Mouse (Mus musculus) embryonic fibroblast, embryonic 13.5 days (primary cell): ENCODE measurements around the gene Stab2. TPM values are rescaled to one million over a fixed set of nuclear protein-coding genes. Genes with fewer than 3 reads are reported as not detected.

Experiments used
- H3K27ac ChIP-seq: 2 replicates; pipeline ENCODE4 v1.5.1; 2012; ENCODE audit warnings: low read length, control low read depth, inconsistent platforms; ENCODE audit not compliant: insufficient read depth
- H3K4me1 ChIP-seq: 2 replicates; pipeline ENCODE4 v1.6.1; 2011; ENCODE audit warnings: low read length; ENCODE audit not compliant: control insufficient read depth, insufficient read depth
- H3K4me3 ChIP-seq: 2 replicates; pipeline ENCODE4 v1.5.1; 2011; ENCODE audit warnings: mild to moderate bottlenecking, control low read depth, low read length; ENCODE audit not compliant: insufficient read depth
- CTCF ChIP-seq: IDR thresholded peaks from 2 replicates; pipeline ENCODE4 v1.5.1; 2011; ENCODE audit warnings: mild to moderate bottlenecking, control low read depth, low read length, moderate library complexity, borderline replicate concordance; ENCODE audit not compliant: insufficient read depth
- POLR2A ChIP-seq: IDR thresholded peaks from 2 replicates; pipeline ENCODE4 v1.6.1; 2011; ENCODE audit warnings: low read depth, mild to moderate bottlenecking, control low read depth, low read length, moderate library complexity
- polyA plus RNA-seq: library from polyadenylated mRNA; stranded (reverse); fragments of >200 nt; gene quantifications from 2 replicates; pipeline ENCODE4 v1.2.4, GENCODE M21; 2011; ENCODE audit warnings: low read depth; ENCODE audit not compliant: missing spikeins, insufficient read length

Gene Stab2
- polyA plus RNA-seq, 1 experiment, result not detected

DNA sequence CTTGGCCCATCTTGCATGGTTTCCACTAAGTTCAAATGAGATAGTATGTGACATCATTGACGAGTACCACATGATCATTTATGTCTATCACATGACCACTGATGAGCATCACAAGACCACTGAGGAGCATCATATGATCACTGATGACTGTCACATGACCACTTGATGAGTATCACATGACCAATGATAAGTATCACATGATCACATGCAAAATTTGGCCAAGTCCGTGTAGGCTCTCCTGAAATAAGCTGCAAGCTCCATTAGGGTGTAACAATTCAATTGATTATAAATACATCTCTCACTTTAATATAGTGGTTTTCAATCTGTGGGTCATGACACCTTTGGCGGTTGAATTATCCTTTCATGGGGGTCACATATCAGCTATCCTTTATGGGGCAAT lies 52.5 kb downstream of the Stab2 start:
- Histone ChIP-seq H3K4me1 (no peaks in the 10 kb centered on the region), H3K4me3 (no peak overlapping the region), H3K27ac (no peak overlapping the region)
- TF ChIP-seq CTCF (no peak), POLR2A (no peak)

- Histone ChIP-seq H3K4me3 (no peak overlapping the region), H3K4me1 (no peaks in the 10 kb centered on the region), H3K27ac (no peak overlapping the region)
- no peak for TF ChIP-seq CTCF
- TF ChIP-seq POLR2A, result no peak
These were observed 55.1 kb downstream of the Stab2 start for GRCm38 (mm10) chr10:86952696-86953095.

GRCm38 (mm10) chr10:86950806-86951205 lies 57.0 kb downstream of the Stab2 start:
- Histone ChIP-seq H3K4me1 (peaks cover 2% of the 10 kb centered on the region; the same call in 1 of the 2 replicates), H3K4me3 (no peak overlapping the region), H3K27ac (no peak overlapping the region)
- no peak for TF ChIP-seq POLR2A
- no peak for TF ChIP-seq CTCF

DNA sequence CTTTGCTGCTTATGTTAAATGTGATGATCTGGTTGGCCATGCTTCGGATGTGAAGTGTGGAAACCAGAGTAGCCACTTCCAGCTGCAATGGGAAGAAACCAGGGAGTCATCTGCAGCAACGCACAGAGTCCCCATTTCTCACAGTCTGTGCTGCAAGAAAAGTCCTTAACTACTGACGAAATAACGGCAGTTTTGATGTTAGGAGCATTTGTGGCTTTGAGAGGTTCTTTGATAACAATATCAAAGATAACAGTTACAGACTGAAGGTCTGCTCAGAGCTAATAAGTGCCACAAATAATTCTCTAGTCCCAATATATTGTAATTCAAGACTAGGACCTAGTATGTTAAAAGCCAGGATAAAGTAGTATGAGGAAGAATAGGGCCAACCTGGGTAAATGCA lies 57.9 kb downstream of the Stab2 start:
- Histone ChIP-seq H3K4me1 (peaks cover 2% of the 10 kb centered on the region; the same call in 1 of the 2 replicates), H3K27ac (no peak overlapping the region), H3K4me3 (no peak overlapping the region)
- TF ChIP-seq POLR2A (no peak), CTCF (no peak)

GRCm38 (mm10) chr10:86947541-86947940 lies 60.3 kb downstream of the Stab2 start:
- no peak overlapping the region for H3K27ac ChIP-seq
- no peak for TF ChIP-seq POLR2A
- no peak for TF ChIP-seq CTCF
- H3K4me3 ChIP-seq, result no peak overlapping the region
- peaks cover 2% of the 10 kb centered on the region; the same call in 1 of the 2 replicates for H3K4me1 ChIP-seq

- Histone ChIP-seq H3K4me1 (no peaks in the 10 kb centered on the region), H3K27ac (no peak overlapping the region), H3K4me3 (no peak overlapping the region)
- TF ChIP-seq POLR2A, result no peak
- TF ChIP-seq CTCF, result no peak
These were observed 67.2 kb downstream of the Stab2 start for GRCm38 (mm10) chr10:86940591-86940990.

GRCm38 (mm10) chr10:86934376-86934775 lies 73.4 kb downstream of the Stab2 start:
- TF ChIP-seq POLR2A, result no peak
- TF ChIP-seq CTCF, result no peak
- Histone ChIP-seq H3K27ac (no peak overlapping the region), H3K4me1 (no peaks in the 10 kb centered on the region), H3K4me3 (no peak overlapping the region)

- H3K27ac ChIP-seq, result no peak overlapping the region
- no peak for TF ChIP-seq POLR2A
- TF ChIP-seq CTCF, result no peak
- no peak overlapping the region for H3K4me3 ChIP-seq
- no peaks in the 10 kb centered on the region for H3K4me1 ChIP-seq
These were observed 73.9 kb downstream of the Stab2 start for GRCm38 (mm10) chr10:86933906-86934305.

DNA sequence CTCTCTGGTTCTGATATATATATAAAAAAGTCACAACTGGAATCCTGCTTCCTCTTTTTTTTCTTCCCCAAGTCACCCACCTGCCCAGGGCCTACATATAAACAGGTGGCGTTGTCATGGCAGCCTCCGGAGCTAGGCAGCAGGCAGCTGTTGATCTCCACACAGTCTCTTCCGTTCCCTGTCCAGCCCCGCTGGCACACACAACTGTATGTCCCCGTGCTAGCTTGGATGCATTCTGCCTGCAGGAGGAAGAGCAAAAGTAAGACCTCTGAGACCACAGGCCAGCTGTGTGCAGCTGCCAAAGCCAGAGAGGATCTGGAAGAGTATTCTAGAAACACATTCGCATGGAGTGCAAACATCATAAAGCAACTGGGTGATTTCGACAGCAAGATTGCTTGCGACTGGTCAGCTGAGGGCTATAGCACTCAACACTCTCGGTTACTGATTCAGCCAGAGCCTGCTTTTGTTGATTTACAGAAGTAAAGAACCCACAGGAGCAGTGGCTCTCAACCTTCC lies 74.6 kb downstream of the Stab2 start:
- H3K27ac ChIP-seq, result no peak overlapping the region
- no peaks in the 10 kb centered on the region for H3K4me1 ChIP-seq
- H3K4me3 ChIP-seq, result no peak overlapping the region
- no peak for TF ChIP-seq CTCF
- TF ChIP-seq POLR2A, result no peak

GRCm38 (mm10) chr10:86923602-86924001 lies 84.2 kb downstream of the Stab2 start:
- Histone ChIP-seq H3K27ac (no peak overlapping the region), H3K4me3 (no peak overlapping the region), H3K4me1 (peaks cover 3% of the 10 kb centered on the region; the same call in 1 of the 2 replicates)
- TF ChIP-seq CTCF (no peak), POLR2A (no peak)
